Mouse (Mus musculus) stomach, postnatal 0 days (tissue): ENCODE results near the gene Gm20521.

Source experiments
- CTCF ChIP-seq: IDR thresholded peaks from 2 replicates; pipeline ENCODE4 v1.5.1; 2016; ENCODE audit warnings: antibody characterized with exemption, low read depth, mild to moderate bottlenecking, moderate library complexity
- EP300 ChIP-seq: optimal IDR thresholded peaks from 2 replicates; pipeline ENCODE3; 2016; ENCODE audit warnings: antibody characterized with exemption

DNA sequence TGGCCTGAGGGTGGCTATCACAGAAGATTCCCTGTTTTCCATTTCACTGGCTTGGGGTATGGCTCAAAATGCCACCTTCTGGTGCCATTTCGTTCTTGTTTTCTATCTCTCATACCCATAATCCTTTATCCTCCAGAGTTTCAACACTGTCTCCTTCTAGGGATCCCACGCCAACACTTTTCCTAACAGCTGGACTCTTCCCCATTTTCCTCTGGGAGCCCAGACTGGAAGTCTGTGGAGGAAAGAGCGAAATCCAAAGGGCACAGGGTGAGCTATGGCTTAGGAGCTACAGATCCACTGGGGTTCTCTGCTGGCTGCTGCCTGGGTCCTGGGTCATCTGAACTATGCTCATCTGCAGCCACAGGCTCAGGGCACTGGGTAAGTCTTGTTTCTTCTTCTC is 9.1 kb upstream of the Gm20521 start:
- no peak for TF ChIP-seq EP300
- TF ChIP-seq CTCF = no peak
